Mouse (Mus musculus) spleen, adult 2 months (tissue): ENCODE data around the gene Efhd2. TPM values are rescaled to one million over a fixed set of nuclear protein-coding genes. Genes with fewer than 3 reads are reported as not detected.

Source experiments
- DNase-seq, 2 experiments: peaks; one replicate each; pipeline versions ENCODE4 v3.0.0 to v3.0.0-alpha.2; 2012 to 2021; ENCODE audit warnings: low spot score in 2 of 2, low read depth in 1 of 2
- H3K27ac ChIP-seq: fragments of 200-500 bp; 2 replicates; pipeline ENCODE4 v1.5.1; 2012; ENCODE audit warnings: low read length, inconsistent platforms; ENCODE audit not compliant: insufficient read depth
- H3K27me3 ChIP-seq: fragments of 200-500 bp; 2 replicates; pipeline ENCODE4 v1.6.1; 2012; ENCODE audit warnings: mild to moderate bottlenecking, moderate library complexity, low read length, inconsistent platforms; ENCODE audit not compliant: control insufficient read depth, insufficient read depth
- H3K36me3 ChIP-seq: fragments of 200-500 bp; 2 replicates; pipeline ENCODE4 v1.6.1; 2012; ENCODE audit warnings: mild to moderate bottlenecking, low read length, inconsistent platforms; ENCODE audit not compliant: control insufficient read depth, insufficient read depth
- H3K4me1 ChIP-seq: fragments of 200-500 bp; 2 replicates; pipeline ENCODE4 v1.6.1; 2011; ENCODE audit warnings: inconsistent platforms; ENCODE audit not compliant: control insufficient read depth, insufficient read depth, insufficient read length
- H3K4me3 ChIP-seq: fragments of 200-500 bp; 2 replicates; pipeline ENCODE4 v1.5.1; 2011; ENCODE audit warnings: mild to moderate bottlenecking, inconsistent platforms; ENCODE audit not compliant: insufficient read depth, insufficient read length; ENCODE audit errors: extremely low read depth
- CTCF ChIP-seq: fragments of 200-500 bp; IDR thresholded peaks from 2 replicates; pipeline ENCODE4 v1.5.1; 2011; ENCODE audit warnings: mild to moderate bottlenecking, inconsistent platforms; ENCODE audit not compliant: insufficient read depth, insufficient read length, insufficient replicate concordance; ENCODE audit errors: extremely low read depth
- POLR2A ChIP-seq: fragments of 200-500 bp; IDR thresholded peaks from 2 replicates; pipeline ENCODE4 v1.6.1; 2011; ENCODE audit warnings: low read depth, low read length, inconsistent platforms
- WGBS: fragments of 180-500 bp; shearing (Covaris S2); methylation state at CpG from one replicate; pipeline ENCODE4 v1.1.7; 2018; 5-methylcytosine and 5-hydroxymethylcytosine counted together
- polyA plus RNA-seq: library from polyadenylated mRNA; depleted of rRNA; stranded (reverse); fragments of >200 nt; gene quantifications from 2 replicates; pipeline ENCODE4 v1.2.3, GENCODE M21; 2012

Efhd2 gene
- polyA plus RNA-seq, 1 experiment: 108 TPM

DNA sequence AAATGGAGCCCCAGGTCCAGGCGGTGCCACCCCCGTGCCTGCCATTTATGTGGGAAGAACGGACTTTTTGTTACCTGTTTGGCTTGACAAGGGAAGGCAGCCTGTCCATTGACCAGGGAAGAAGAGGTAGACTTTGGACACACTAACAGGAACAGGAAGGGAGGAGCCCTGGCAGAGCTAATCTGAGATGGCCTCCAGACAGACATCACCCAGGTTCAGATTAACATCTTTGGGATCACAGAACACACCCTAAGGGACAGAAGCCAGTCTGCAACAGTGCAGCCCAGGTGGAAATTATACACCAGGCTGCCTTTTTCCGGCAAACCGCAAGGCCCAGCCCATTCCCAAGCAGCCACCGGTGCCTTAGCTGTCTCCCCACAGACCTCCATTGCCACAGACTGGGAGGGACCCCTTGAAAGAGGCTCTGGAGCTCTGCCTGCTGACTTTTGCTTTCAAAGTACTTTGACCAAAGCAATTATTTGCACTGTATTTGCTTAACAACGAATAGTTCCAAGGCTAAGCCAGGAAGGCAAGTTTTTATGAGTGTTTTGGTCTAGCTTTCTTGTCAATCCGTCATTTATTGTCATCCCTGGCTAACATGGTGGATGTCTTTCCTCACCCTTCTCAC lies 18.6 kb upstream of the Efhd2 start:
- Histone ChIP-seq H3K27ac (no peak overlapping the region), H3K27me3 (no peaks in the 10 kb centered on the region), H3K4me3 (no peak overlapping the region), H3K4me1 (no peaks in the 10 kb centered on the region), H3K36me3 (no peaks in the 10 kb centered on the region)
- DNase-seq: no peak
- TF ChIP-seq POLR2A (no peak), CTCF (no peak)
- 84% methylated on average over 8 of the region's 8 CpGs for WGBS

DNA sequence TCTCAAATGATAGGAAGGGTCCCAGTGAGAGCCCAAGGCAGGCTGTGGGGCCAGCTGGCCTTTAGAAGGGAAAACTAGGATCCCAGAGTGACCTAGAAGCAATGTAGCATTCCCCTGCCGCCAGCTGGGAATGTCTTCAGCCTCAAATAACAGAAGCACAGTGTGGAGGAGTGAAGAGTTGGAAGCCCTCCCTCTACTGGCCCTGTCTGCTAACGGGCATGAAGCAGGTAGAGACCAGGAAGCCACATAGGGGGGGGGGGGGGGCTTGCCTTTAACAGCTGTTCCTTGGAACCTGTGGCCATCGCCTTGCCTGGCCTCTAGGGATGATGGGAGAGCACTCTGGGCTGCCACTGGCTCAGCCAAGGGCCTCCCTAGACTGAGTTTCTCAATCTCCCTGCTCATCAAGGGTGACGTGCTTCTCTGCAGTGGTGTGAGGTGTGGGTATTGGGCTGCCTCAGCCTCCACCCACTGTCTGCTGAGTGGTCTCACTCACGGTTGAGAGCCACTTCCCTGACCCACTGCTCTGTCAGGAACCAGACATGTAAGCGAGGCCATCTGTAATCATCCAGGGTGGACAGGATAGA lies 11.8 kb upstream of the Efhd2 start:
- DNase-seq: no peak
- 42% methylated on average over 6 of the region's 6 CpGs for WGBS
- Histone ChIP-seq H3K4me1 (no peaks in the 10 kb centered on the region), H3K27ac (no peak overlapping the region), H3K36me3 (no peaks in the 10 kb centered on the region), H3K27me3 (no peaks in the 10 kb centered on the region), H3K4me3 (no peak overlapping the region)
- TF ChIP-seq POLR2A (no peak), CTCF (no peak)

DNA sequence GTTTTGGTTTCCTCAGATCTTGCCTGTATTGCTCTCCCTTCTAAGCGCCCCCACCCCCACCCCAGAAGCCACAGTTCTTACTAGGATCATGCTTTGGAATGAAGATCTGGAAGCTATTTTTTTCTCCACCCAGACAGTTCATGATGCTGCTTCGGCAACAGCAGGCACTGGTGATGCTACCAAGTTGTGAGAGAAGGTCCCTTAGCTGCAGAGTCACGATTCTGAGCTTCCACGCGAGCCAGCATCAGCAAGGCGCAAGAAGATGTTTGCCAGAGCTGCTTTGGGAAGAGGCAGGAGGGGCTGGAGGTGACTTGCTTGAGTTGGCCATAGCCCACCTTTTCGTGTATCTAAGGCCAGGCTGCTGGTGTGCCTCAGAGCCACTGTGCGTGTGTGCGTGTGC lies 10.7 kb upstream of the Efhd2 start:
- no peaks in the 10 kb centered on the region for H3K4me1 ChIP-seq
- TF ChIP-seq POLR2A: no peak
- no peak for DNase-seq
- 85% methylated on average over 9 of the region's 9 CpGs for WGBS
- no peaks in the 10 kb centered on the region for H3K36me3 ChIP-seq
- no peak overlapping the region for H3K27ac ChIP-seq
- no peaks in the 10 kb centered on the region for H3K27me3 ChIP-seq
- H3K4me3 ChIP-seq: no peak overlapping the region

DNA sequence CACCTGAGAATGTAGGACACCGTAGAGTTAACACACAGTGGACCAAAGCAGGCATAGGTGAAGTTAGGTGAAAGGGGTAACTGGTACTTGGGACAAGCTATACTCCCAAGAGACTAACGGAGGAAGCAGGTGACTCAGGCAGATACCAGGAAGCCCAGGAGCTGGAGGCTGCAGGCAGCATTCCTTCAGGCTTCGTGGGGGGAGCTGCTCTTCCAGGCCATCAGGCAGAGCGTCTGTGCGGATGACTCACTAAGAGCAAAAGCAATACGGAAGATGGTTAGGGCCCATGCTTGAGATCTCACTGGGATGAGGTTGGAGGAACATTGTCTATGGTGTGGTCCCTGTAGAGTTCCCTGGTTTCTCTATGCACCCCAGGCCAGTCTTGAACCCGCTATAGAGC lies 8.1 kb upstream of the Efhd2 start:
- Histone ChIP-seq H3K4me1 (no peaks in the 10 kb centered on the region), H3K36me3 (no peaks in the 10 kb centered on the region), H3K27me3 (no peaks in the 10 kb centered on the region), H3K27ac (no peak overlapping the region), H3K4me3 (no peak overlapping the region)
- no peak for DNase-seq
- TF ChIP-seq POLR2A (no peak), CTCF (no peak)
- 89% methylated on average over 7 of the region's 7 CpGs for WGBS

DNA sequence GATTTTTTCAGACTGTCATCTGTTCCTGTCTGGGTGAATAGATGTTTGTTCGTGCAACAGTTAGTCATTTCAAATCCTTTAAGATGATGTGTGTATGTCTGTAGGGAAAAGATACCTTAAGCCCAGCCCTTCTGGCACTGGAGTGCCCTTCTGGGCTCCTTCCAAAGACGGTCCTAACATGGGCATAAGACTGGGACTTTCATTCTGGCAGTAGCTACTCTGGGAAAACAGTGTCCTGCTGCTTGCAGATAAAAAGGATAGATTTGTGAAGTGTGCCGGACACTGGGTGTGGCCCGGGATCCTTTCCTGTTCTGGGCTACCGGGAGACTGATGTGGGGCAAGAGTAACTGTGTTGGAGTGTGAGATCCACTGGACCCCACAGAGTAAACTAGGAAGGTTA lies 7.2 kb upstream of the Efhd2 start:
- DNase-seq: no peak
- Histone ChIP-seq H3K27ac (no peak overlapping the region), H3K27me3 (no peaks in the 10 kb centered on the region), H3K36me3 (no peaks in the 10 kb centered on the region), H3K4me3 (no peak overlapping the region), H3K4me1 (no peaks in the 10 kb centered on the region)
- WGBS: 85% methylated on average over 5 of the region's 5 CpGs
- TF ChIP-seq POLR2A (no peak), CTCF (no peak)

GRCm38 (mm10) chr4:141881289-141881914 lies 6.7 kb upstream of the Efhd2 start:
- 87% methylated on average over 10 of the region's 10 CpGs for WGBS
- no peak for TF ChIP-seq POLR2A
- no peak for TF ChIP-seq CTCF
- no peaks in the 10 kb centered on the region for H3K36me3 ChIP-seq
- no peaks in the 10 kb centered on the region for H3K4me1 ChIP-seq
- no peak for DNase-seq
- H3K27ac ChIP-seq: no peak overlapping the region
- no peak overlapping the region for H3K4me3 ChIP-seq
- no peaks in the 10 kb centered on the region for H3K27me3 ChIP-seq

DNA sequence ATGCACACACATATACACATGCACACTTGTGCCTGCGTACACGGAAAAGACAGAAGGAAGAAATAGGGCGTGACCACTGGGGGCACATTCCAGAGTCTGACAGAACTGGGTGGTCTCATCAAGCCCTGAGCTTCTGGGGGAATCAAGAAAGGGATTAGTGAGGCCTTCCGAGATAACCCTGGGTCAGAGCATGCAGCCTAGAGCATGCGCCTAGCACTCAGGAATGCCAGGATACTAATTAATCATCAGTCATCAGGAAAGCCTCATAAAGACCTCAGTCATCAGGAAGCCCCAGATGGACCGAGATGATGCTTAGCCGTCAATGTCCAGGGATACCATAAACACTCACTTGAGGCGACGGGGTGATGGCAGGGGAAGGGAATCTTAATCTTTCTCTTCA lies 5.2 kb upstream of the Efhd2 start:
- Histone ChIP-seq H3K36me3 (no peaks in the 10 kb centered on the region), H3K27ac (no peak overlapping the region), H3K27me3 (no peaks in the 10 kb centered on the region), H3K4me1 (no peaks in the 10 kb centered on the region), H3K4me3 (no peak overlapping the region)
- WGBS: 92% methylated on average over 9 of the region's 9 CpGs
- no peak for DNase-seq
- no peak for TF ChIP-seq POLR2A
- TF ChIP-seq CTCF: no peak
